Mouse (Mus musculus) liver, embryonic 12.5 days (tissue): ENCODE data around the gene Nos3. TPM values are rescaled to one million over a fixed set of nuclear protein-coding genes. Genes with fewer than 3 reads are reported as not detected.

Experiments used
- ATAC-seq: fragments of 200-750 bp; cut with Nextera tagmentation; 2 replicates; pipeline ENCODE4 v1.8.0; 2017; ENCODE audit warnings: moderate number of reproducible peaks, mild to moderate bottlenecking, moderate library complexity
- H3K27ac ChIP-seq: fragments of 300-500 bp; sonication (generic); 2 replicates; pipeline ENCODE4 v1.5.1; 2016; ENCODE audit warnings: mild to moderate bottlenecking
- H3K27me3 ChIP-seq: fragments of 300-500 bp; sonication (generic); replicated peaks from 2 replicates; pipeline ENCODE4 v1.6.1; 2016; ENCODE audit warnings: mild to moderate bottlenecking, moderate library complexity
- H3K36me3 ChIP-seq: fragments of 300-500 bp; sonication (generic); 2 replicates; pipeline ENCODE4 v1.6.1; 2016; ENCODE audit warnings: mild to moderate bottlenecking, moderate library complexity
- H3K4me1 ChIP-seq: fragments of 300-500 bp; sonication (generic); 2 replicates; pipeline ENCODE4 v1.6.1; 2016
- H3K4me2 ChIP-seq: fragments of 300-500 bp; sonication (generic); 2 replicates; pipeline ENCODE4 v1.6.1; 2016; ENCODE audit warnings: mild to moderate bottlenecking, moderate library complexity
- H3K4me3 ChIP-seq: fragments of 300-500 bp; sonication (generic); 2 replicates; pipeline ENCODE4 v1.5.1; 2016; ENCODE audit warnings: mild to moderate bottlenecking, moderate library complexity
- H3K9ac ChIP-seq: fragments of 300-500 bp; sonication (generic); 2 replicates; pipeline ENCODE4 v1.6.1; 2016; ENCODE audit warnings: mild to moderate bottlenecking, moderate library complexity
- H3K9me3 ChIP-seq: fragments of 300-500 bp; sonication (generic); replicated peaks from 2 replicates; pipeline ENCODE4 v1.6.1; 2016; ENCODE audit warnings: mild to moderate bottlenecking, moderate library complexity
- WGBS: fragments of 180-500 bp; shearing (Covaris S2); methylation state at CpG from one replicate; pipeline ENCODE4 v1.1.7; 2016; ENCODE audit not compliant: insufficient replicate concordance; 5-methylcytosine and 5-hydroxymethylcytosine counted together
- polyA plus RNA-seq: library from polyadenylated mRNA; unstranded; fragments of >200 nt; fragmentation: Nextera tagmentation; extraction: Ambion mirVana; gene quantifications from 2 replicates; pipeline ENCODE4 v1.2.1, GENCODE M21; 2016

Nos3 gene
- polyA plus RNA-seq, 1 experiment from 2014 or later: 4.9 TPM

DNA sequence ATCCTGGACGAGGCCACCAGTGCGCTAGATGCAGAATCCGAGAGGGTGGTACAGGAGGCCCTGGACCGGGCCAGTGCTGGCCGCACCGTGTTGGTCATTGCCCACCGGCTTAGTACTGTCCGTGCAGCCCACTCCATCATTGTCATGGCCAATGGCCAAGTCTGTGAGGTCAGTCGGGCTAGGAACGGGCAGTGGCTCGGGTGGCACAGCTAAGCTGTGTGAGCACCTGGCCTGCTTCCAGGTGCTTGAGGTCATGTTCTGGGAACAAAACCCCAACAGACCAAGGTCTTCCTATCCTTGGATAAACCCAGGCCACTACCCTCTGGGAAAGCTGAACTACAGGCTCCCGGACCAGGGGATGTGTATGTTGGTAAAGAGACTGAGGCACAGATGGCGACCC lies 44.0 kb downstream of the Nos3 start:
- H3K4me2 ChIP-seq: no peak overlapping the region
- H3K4me3 ChIP-seq: no peak overlapping the region
- H3K36me3 ChIP-seq: peaks cover 37% of the 10 kb centered on the region
- no peaks in the 10 kb centered on the region for H3K9me3 ChIP-seq
- H3K27me3 ChIP-seq: peaks cover 12% of the 10 kb centered on the region
- H3K4me1 ChIP-seq: peaks cover 21% of the 10 kb centered on the region
- no peak for ATAC-seq
- H3K27ac ChIP-seq: no peak overlapping the region
- H3K9ac ChIP-seq: no peak overlapping the region
- 82% methylated on average over 13 of the region's 13 CpGs for WGBS

DNA sequence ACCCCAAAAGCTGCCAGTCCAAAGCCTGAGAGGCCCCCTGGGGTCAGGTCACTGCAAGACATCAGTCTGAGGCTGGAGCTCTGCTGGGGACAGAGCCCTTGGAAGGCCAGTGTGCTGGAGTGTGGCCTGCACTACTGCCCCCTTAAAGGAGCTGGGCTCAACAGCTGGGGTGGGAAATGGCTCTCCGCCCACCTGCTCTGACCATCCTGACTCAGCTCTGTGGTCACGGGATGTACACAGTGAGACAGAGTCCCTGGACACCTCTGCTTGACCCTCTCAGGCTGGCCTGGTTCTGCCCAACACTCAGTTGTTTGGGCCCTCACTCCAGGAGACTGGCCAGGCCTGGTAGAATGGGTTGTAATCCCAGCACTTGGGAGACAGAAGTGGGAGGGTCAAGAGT lies 44.9 kb downstream of the Nos3 start:
- Histone ChIP-seq H3K4me2 (no peak overlapping the region), H3K4me1 (peaks cover 14% of the 10 kb centered on the region), H3K36me3 (peaks cover 37% of the 10 kb centered on the region), H3K27me3 (peaks cover 20% of the 10 kb centered on the region), H3K27ac (no peak overlapping the region), H3K4me3 (no peak overlapping the region), H3K9me3 (no peaks in the 10 kb centered on the region), H3K9ac (no peak overlapping the region)
- WGBS: 65% methylated on average over 2 of the region's 2 CpGs
- ATAC-seq: no peak

DNA sequence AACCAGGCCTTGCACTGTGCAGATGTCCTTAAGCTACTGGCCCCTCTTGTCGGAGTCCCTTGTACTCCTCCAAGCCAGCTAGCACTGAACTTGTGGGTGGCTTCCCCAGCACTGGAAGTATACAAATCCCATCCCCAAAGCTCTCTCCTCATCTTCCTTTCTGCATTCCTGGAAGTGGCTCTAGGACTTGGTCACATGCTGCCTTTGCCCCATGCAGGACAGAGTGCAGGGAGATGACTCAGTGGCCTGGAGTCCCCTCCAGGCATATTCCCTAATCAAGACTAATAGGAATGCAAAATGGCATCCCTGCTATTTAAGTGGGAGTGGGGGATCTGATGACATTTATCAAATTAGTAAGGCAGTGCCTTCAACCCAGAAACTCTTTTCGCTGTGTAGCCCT lies 47.5 kb downstream of the Nos3 start:
- no peak for ATAC-seq
- Histone ChIP-seq H3K27ac (no peak overlapping the region), H3K27me3 (peaks cover 42% of the 10 kb centered on the region), H3K4me2 (no peak overlapping the region), H3K36me3 (peaks cover 19% of the 10 kb centered on the region; the same call in 1 of the 2 replicates), H3K4me3 (no peak overlapping the region), H3K9me3 (no peaks in the 10 kb centered on the region), H3K4me1 (peaks cover 10% of the 10 kb centered on the region; the same call in 1 of the 2 replicates), H3K9ac (no peak overlapping the region)
- WGBS: 67% methylated on average over 2 of the region's 2 CpGs

DNA sequence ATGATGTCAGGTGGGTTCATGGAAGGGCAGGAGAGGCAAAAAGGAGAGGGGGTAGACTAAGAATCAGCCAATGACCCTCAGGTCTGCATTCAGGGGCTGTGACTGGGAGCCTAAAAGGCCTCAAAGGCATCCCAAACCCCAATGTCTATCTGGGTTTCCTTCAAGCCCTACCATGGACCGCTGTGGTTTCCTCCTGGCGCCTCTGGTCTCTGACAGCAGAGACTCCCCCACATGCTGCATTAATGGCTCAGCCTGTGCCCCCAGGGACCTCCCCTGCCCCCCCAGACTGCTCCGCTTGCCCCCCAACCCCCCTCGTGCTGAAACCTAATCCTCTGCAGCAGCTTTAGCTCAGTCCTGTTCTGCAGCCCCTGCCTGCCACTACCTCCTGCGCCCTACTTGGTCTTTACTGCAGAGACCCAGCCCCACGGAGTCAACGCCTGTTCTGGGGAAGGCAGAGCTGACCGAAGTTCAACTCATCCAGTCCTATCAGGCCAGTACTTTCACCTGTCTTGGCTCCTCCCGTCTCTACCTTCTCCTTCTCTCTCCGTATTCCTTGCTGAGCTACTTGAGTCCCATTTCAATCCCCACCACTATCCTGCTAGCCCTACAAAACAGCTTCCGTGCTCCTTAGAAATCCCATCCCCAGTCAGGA lies 48.6 kb downstream of the Nos3 start, which contains the start of gene Asic3:
Asic3 (plus strand) TSS at position 351 of the 652 bp plus-strand sequence.
- H3K9ac ChIP-seq: no peak within 1 kb of the TSS
- H3K4me1 ChIP-seq: peaks cover 10% of the 10 kb centered on the region; the same call in 1 of the 2 replicates
- H3K4me2 ChIP-seq: no peak within 1 kb of the TSS
- H3K36me3 ChIP-seq: peaks cover 9% of the 10 kb centered on the region; the same call in 1 of the 2 replicates
- ATAC-seq: no peak
- no peak within 1 kb of the TSS for H3K27ac ChIP-seq
- H3K27me3 ChIP-seq: peaks cover 42% of the 10 kb centered on the region
- H3K4me3 ChIP-seq: no peak within 1 kb of the TSS
- 36% methylated on average over 11 of the region's 11 CpGs for WGBS
- no peaks in the 10 kb centered on the region for H3K9me3 ChIP-seq

DNA sequence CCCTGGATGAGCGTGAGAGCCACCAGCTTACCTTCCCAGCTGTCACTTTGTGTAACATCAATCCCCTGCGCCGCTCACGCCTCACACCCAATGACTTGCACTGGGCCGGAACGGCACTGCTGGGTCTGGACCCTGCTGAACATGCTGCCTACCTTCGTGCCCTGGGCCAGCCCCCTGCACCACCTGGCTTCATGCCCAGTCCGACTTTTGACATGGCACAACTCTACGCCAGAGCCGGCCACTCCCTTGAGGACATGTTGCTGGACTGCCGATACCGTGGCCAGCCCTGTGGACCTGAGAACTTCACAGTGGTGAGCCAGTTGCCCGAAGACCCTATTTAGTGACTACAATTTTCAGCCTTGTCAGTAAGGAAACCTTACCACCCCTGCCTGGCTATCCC lies 49.3 kb downstream of the Nos3 start:
- no peak for ATAC-seq
- WGBS: 73% methylated on average over 13 of the region's 13 CpGs
- H3K4me1 ChIP-seq: peaks cover 10% of the 10 kb centered on the region; the same call in 1 of the 2 replicates

DNA sequence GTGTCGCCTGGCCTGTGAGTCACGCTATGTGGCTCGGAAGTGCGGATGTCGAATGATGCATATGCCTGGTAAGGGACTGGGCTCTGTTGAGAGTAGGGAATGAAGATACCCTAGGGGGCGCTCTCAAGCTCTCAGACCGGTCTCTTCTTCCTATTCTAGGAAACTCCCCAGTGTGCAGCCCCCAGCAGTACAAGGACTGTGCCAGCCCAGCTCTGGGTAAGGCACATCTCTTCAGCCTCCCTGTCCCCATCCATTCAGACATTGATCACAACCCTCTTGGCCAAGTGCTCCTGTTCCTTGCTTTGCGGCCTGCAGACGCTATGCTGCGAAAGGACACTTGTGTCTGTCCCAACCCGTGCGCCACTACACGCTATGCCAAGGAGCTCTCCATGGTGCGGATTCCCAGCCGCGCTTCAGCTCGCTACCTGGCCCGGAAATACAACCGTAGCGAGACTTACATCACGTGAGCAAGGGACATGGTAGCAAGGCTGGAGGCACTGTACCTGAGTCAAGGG lies 51.7 kb downstream of the Nos3 start:
- Histone ChIP-seq H3K4me2 (peak overlapping the region; percentile 31; the same call in 1 of the 2 replicates), H3K36me3 (peaks cover 13% of the 10 kb centered on the region), H3K27me3 (peaks cover 42% of the 10 kb centered on the region), H3K4me1 (peaks cover 10% of the 10 kb centered on the region; the same call in 1 of the 2 replicates), H3K4me3 (no peak overlapping the region), H3K9me3 (no peaks in the 10 kb centered on the region), H3K9ac (no peak overlapping the region), H3K27ac (no peak overlapping the region)
- ATAC-seq: peak; percentile 63
- 7% methylated on average over 21 of the region's 21 CpGs for WGBS

More for the DNA sequence above, 49.3 kb downstream of the Nos3 start:
- Histone ChIP-seq H3K4me3 (no peak overlapping the region), H3K36me3 (peaks cover 5% of the 10 kb centered on the region; the same call in 1 of the 2 replicates), H3K27me3 (peaks cover 42% of the 10 kb centered on the region), H3K9ac (no peak overlapping the region), H3K9me3 (no peaks in the 10 kb centered on the region), H3K4me2 (no peak overlapping the region), H3K27ac (no peak overlapping the region)

DNA sequence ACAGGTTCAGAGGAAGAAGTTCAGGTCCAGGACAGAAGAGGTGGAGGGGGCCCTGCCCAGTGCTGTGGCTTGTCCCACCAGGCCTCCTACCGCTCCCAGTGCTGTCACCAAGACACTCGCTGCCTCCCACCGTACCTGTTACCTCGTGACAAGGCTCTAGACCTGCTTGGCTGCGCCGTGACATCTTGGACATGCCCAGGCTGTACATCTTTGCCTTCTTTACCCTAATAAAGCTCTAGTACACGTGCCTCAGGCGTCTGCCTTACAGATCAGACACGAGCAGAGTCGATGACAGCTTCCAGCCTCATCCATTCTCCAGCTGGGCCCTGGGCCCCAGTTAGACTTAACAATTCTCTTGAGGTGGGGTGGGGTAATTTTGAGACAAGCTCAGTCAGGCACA lies 53.0 kb downstream of the Nos3 start:
- peaks cover 14% of the 10 kb centered on the region for H3K4me1 ChIP-seq
- H3K27ac ChIP-seq: no peak overlapping the region
- 79% methylated on average over 10 of the region's 10 CpGs for whole genome bisulfite sequencing
- no peaks in the 10 kb centered on the region for H3K9me3 ChIP-seq
- H3K27me3 ChIP-seq: peaks cover 41% of the 10 kb centered on the region
- no peak overlapping the region for H3K4me3 ChIP-seq
- H3K4me2 ChIP-seq: no peak overlapping the region
- no peak for ATAC-seq
- no peak overlapping the region for H3K9ac ChIP-seq
- H3K36me3 ChIP-seq: peaks cover 13% of the 10 kb centered on the region

DNA sequence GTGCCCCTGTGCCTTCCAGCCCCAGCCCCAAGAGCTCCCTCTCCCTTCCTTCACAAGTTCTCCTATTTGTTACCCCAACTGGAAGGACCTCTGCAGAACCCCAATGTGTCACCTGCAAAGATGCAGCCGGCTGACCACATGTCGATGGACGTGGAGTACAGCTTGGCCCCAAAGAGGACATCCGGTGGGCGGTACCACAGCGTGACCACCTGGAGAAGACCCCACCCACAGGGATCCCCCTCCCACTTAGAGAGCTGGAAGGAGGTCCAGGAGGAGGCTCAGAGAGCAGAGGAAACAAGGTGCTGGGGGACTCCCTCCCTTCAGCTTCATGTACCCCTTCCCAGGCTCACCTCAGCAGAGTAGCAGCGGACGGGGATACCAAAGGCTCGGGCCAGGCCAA lies 55.8 kb downstream of the Nos3 start:
- WGBS: 90% methylated on average over 9 of the region's 9 CpGs
- Histone ChIP-seq H3K9ac (no peak overlapping the region), H3K4me2 (no peak overlapping the region), H3K4me3 (no peak overlapping the region), H3K4me1 (peaks cover 36% of the 10 kb centered on the region), H3K9me3 (no peaks in the 10 kb centered on the region), H3K36me3 (peaks cover 13% of the 10 kb centered on the region), H3K27ac (no peak overlapping the region), H3K27me3 (peaks cover 13% of the 10 kb centered on the region)
- ATAC-seq: no peak

DNA sequence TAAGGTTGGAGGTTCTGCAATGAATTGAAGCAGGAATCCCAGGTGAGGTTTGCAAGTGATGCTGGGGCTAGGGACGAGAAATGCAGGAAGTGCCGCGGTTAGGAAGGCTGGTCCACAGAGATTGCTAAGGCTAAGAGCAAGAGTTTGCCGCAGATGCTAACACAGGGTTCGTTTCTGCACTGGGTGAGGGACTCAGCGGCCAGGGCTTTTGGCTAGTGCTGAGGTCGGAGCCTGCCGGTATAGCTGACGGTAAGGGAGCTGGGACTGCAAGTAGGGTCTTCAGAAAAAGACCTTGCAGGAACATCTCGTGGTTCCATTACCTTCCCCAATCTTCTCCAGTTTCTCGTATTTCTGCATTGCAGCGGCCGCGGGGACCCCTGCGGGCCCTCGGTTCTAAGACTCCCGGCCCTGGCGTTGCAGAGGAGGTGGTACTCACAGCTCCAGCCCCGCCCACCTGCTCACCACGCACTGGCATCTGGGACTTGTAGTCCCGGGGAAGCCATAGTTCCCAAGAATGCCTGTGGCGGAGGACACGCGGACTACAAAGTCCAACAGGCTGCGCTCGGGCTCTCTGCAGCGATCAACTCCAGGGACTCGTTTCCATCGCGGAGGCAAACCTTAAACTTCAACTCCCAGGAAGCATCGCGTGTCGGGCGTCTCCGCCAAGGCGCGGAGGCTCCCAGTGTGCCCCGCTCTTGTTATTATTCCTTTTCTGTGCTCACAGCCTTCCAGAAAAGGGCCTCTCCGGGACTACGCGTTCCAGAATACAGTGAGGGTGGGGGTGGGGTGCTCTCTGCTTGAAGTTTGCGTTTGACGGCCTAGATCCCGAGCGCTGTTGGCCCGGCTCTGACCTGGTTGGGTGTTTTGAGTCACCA lies 58.8 kb downstream of the Nos3 start, which contains the start of the genes Cdk5 and Slc4a2:
Cdk5 (minus strand) TSS at position 402 of the 875 bp plus-strand sequence.
Slc4a2 (plus strand) TSS at position 709 of the 875 bp plus-strand sequence.
- ATAC-seq: peak; percentile 93
- peaks cover 55% of the 10 kb centered on the region for H3K4me1 ChIP-seq
- H3K27ac ChIP-seq: peak within 1 kb of the TSS; percentile 95
- peak within 1 kb of the TSS; percentile 74 for H3K4me3 ChIP-seq
- peak within 1 kb of the TSS; percentile 95 for H3K4me2 ChIP-seq
- H3K36me3 ChIP-seq: peaks cover 13% of the 10 kb centered on the region
- no peaks in the 10 kb centered on the region for H3K9me3 ChIP-seq
- H3K27me3 ChIP-seq: no peaks in the 10 kb centered on the region; the same call in 1 of the 2 replicates
- under 1% methylated on average over 46 of the region's 46 CpGs for WGBS
- peak within 1 kb of the TSS; percentile 89 for H3K9ac ChIP-seq

DNA sequence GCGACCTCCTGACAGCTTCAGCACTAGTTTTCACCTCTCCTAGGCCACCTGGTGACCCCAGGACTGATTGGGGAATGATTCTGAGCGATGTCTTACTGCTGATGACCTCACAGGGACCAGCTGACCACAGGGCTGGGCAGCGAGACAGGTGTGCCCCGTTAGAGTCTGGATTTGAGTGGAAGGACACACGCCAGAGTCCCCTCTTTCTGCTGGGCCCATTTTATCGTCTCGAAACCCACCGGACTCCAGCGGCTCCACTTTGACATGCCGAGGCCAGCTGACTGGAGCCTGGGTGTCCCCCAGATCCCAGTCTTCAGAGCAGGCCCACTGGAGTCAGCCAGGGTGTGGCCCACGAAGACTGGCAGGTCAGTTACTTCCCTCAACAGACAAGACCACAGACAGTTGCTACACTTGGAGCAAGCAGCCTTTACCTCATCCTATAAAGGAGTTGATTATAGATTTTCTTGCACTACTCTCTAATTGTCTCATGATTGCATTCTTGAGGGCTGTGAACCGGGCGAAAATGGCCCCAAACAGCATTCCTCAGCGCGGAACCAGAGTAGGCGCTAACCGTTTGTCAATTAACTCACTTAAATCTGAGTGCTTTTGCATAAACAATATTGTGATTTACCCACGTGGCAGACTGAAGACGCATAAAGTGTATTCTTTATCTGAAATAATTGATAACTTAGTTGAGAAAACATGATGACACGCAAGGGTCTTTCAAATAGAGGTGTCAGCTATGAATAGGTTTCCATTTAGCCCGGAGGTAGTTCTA lies 59.6 kb downstream of the Nos3 start:
- Histone ChIP-seq H3K4me3 (peak overlapping the region; percentile 74), H3K9me3 (no peaks in the 10 kb centered on the region), H3K27me3 (no peaks in the 10 kb centered on the region; the same call in 1 of the 2 replicates), H3K27ac (peak overlapping the region; percentile 95), H3K4me2 (peak overlapping the region; percentile 95), H3K36me3 (peaks cover 9% of the 10 kb centered on the region), H3K9ac (peak overlapping the region; percentile 89), H3K4me1 (peaks cover 60% of the 10 kb centered on the region)
- no peak for ATAC-seq
- 14% methylated on average over 21 of the region's 21 CpGs for WGBS

DNA sequence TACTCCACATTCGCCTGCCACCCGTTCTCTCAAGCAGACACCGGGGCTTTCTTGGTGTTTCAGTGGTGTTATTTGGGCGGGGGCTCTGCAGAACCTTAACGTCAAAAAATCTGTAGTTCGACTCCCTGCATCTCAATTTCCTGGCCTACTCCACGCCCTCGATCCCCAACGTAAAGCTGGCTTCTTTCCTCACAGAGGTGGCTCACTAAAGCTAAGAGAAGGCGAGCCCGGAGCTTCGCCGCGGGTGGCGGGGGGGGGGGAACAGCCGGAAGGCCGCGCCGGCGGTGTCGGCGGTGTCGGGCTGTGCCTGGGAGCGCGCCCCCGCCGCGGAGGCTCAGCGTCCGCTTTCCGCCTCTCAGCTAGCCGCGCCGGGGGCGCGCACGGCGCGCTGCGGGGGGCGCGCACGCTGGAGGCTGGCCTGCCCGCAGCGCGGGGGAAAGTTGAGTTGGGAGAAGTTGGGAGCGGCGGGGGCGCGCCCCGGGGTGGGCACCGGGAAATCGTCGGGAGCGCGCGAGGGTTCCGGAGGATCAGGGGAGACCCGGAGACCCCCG lies 60.3 kb downstream of the Nos3 start:
- Histone ChIP-seq H3K9me3 (no peaks in the 10 kb centered on the region), H3K27me3 (no peaks in the 10 kb centered on the region; the same call in 1 of the 2 replicates), H3K4me1 (peaks cover 60% of the 10 kb centered on the region), H3K27ac (peak overlapping the region; percentile 95), H3K4me3 (peak overlapping the region; percentile 74), H3K4me2 (peak overlapping the region; percentile 95), H3K36me3 (peaks cover 8% of the 10 kb centered on the region), H3K9ac (peak overlapping the region; percentile 89)
- under 1% methylated on average over 50 of the region's 60 CpGs for WGBS
- ATAC-seq: peak; percentile 48
